Mouse (Mus musculus) liver, adult (tissue): ENCODE measurements at regions not wholly inside any gene's neighbourhood (a gene's known extent, or its start where the extent isn't known, plus 50 kb on each side); places are given as distances from the start of the nearest gene placed in this dataset.

Source experiments
- GATA4 ChIP-seq: IDR thresholded peaks from 2 replicates; pipeline ENCODE4 v1.6.1; 2014; ENCODE audit warnings: mild to moderate bottlenecking, low read length; ENCODE audit not compliant: insufficient replicate concordance

DNA sequence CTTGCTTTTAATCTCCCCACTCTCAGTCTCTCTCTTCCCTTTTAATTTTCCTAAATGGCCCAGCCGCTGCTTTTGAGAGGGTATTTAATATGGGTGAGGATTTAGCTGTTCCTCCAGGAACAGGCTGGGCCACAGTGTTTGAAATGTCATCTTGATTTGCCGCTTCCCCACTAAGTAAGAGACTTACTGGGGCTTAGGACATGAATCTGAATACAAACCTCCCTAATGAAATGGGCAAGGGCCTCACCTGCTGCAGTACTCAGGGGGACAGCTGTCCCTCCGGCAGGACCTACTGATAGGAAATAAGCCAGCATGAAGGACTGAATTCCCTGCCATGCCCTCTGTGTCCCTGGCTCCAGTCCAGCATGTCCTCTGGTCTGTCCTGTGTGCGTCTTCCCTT, 50.6 kb upstream of the Prr23a1 start:
- TF ChIP-seq GATA4: no peak

GRCm38 (mm10) chr9:98773651-98774185, 68.6 kb upstream of the Prr23a1 start:
- TF ChIP-seq GATA4: no peak

- no peak for TF ChIP-seq GATA4
Observed at GRCm38 (mm10) chr9:98773212-98773611, 69.1 kb upstream of the Prr23a1 start.

DNA sequence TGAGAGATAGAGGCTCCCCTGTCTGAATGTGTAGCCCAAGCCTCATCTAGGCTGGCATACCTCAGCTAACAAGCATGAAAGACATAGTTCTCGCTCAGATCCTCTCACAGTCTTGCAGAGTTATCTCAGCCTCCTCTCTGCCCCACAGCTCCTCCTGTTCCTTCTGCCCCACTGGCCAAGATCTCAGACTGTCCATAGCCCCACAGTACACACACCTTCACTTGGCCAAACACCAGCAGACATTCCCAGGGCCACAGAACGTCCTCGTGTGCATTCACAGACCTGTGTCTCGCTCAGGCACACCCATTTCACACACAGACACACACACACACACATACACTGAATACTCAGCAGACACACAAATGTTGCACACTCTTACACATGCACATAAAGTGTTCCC, 87.5 kb upstream of the Prr23a1 start:
- TF ChIP-seq GATA4: no peak

DNA sequence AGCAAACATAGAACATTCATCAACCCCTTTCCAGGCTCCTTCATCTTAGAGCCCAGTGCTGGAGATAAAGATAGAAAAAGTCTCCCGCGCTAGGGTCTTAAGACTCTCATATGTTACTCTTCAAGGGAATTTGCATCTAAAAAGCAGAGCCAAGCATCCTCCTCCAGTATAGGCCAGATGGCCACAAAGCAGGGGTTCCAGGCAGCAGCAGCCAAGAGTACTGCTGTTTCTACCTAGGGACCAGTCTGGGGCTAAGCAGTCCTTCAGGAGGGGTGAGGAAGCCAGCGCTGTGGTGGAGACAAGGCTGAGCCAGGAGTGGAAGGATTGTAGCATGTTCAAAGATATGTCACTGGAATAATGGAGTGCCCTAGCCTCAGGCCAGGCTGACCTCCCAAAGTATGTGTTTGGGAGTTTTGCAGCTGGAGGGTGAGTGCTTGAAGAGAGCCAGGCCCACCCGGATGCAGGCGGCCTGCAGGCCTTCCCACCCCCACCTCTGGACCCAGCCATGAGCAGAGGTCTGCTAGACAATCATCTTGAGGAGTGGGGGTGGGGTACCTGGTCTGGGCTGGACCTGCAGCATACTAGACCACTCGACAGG, 88.8 kb upstream of the Prr23a1 start:
- TF ChIP-seq GATA4: no peak

DNA sequence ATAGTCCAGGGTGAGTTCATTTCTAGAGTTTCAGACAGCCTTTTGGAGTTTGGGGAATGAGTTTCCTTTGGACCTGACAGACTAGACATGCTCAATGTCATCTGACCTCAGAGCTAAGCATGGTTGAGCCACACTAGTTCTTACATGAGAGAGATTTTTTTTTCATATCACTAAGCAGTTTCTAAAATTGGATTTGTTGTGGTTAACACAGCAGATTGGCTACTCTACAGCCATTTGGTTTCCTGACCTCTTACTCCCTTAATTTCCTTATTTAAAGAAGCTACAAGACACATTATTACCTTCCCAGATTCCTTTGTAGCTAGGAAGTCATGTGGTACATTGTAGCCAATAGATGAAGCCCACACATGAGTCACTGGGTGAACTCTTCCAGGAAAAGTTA, 98.5 kb upstream of the Prr23a1 start:
- TF ChIP-seq GATA4: no peak

- no peak for TF ChIP-seq GATA4
Observed at GRCm38 (mm10) chr9:98727276-98727860, 114.9 kb upstream of the Prr23a1 start.

DNA sequence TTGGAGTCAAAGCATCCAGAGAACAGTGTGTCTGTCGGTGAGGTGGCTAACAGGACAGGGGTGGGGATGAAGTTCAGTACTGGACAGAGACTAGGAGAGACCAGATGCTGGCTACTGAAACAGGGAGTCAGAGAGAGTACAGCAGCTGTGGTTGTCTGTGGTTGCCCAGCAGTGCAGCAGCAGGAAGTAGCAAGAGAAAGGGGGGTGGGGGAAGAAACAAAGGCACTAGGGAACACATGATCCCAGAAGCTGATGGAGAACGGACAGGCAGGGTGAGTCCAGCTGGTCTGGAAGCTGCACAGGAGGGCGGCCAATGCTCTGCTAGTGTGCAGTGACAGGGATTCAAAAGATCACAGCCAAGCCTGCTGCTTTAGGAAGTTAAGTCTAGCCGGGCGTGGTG, 115.7 kb upstream of the Prr23a1 start:
- TF ChIP-seq GATA4: no peak

GRCm38 (mm10) chr9:98722885-98723284, 119.4 kb upstream of the Prr23a1 start:
- no peak for TF ChIP-seq GATA4

DNA sequence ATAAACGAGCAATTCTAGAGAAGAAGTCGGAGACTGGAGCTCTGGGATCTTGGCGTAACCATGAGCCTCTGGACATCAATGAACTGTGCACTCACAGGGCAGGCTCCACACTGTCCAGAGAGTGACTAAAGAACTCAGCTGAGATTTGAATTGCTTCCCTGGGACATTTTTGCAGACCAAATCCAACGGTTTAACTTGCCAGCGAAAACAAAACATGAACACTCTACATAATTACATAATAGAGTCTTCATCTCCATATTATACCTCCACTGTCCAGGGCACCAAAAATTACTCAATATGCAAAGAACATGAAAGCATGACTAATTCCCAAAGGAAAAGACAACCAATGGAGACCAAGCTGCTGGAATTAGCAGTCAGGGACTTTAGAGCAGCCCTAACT, 119.9 kb upstream of the Mrps22 start:
- TF ChIP-seq GATA4: no peak

DNA sequence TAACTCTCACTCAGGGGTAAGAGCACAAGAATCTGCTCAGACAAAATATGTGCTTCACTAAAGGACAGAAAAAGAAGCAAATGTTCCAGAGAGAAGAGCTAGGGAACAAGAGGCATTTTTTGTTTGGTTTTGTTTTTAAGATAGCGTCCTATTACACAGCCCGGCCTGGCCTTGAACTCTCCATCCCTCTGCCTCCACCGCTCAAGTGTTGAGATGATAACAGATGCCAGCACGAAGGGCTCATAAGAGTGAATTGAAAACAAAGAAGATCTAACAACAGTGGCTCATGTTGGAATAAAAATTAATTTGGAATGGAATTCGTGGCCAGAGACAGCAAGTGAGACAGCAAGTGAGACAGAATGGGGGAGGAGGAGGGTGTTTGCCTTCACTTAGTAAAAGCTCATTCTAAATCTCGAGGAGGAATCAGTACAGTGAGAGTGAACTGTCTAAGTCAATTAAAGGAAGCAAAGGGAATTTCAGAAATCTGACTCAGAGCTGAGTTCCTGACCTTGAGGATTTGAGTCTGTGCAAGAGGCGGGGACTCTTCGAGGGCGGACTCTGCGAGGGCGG, 116.3 kb upstream of the Mrps22 start:
- TF ChIP-seq GATA4: no peak

DNA sequence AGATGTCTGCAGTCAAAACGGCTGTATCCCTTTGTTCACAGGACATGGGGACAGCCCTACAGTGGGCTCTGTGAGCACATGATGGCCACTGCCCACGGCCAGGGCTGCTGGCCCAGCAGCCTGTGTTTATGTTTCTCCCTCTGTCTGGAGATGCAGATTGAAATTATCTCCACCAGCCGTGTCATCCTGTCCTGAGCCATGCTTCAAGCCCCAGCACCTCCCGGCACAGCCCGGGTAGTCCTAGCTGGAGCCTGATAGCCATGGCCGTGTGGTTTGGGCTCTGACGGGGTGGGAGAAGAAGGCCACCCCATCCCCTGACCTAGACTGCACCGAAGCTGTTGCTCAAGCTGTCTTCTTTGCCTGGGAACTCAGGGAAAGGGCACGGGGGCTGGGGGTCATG, 113.2 kb upstream of the Mrps22 start:
- TF ChIP-seq GATA4: no peak

- no peak for TF ChIP-seq GATA4
Observed at GRCm38 (mm10) chr9:98712826-98713225, 111.4 kb upstream of the Mrps22 start.

DNA sequence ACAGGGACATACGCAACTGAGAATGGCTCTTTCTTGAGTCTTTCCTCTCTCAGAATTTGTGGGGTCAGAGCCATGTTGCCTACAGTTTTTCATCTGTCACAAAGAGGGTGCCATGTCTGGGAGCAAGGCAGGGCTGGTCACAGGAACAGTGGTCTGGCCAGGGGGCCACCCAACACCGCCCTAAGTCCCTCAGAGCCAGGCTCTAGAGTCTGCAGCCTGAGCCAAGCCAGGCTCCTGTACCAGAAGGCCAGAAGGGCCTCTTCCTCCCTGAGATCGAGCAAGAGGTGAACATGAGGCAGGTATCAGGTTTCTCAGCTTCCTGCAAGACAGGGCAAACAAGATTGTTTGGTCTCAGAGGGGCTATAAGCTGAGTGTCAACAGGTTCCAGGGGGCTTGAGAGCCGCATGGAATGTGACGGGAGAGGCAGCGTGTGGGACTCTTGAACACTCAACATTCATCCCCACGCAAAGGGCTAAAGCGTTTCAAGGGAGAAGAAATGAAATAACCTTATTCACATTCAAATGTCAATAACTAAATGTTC, 110.6 kb upstream of the Mrps22 start:
- no peak for TF ChIP-seq GATA4

DNA sequence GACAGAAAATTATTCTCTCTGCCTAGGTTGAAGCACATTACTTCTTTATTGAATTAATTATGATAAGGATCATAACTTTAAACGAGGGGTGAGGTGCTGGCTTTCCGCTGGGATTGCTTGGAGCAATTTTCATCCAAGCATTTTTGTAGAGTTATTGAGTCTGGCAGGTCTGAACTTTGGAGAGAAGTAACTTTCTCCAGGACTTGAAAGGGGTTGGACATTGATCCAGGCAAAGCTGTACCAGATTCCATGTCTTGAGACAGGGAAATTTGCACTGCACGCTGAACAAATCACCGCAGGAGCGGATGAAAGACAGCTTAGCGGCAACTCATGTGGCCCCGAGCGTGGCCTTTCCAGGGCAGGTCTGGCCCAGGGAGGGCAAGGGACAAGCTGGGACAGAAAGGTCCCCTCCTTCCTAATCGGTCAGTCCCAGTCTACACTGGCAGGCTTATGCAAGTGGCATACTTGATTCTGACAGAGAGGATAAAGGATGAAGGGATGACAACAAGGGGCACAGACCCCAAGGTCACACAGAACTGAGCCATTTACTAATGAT, 108.8 kb upstream of the Mrps22 start:
- no peak for TF ChIP-seq GATA4
